Mouse (Mus musculus) MEL (cell line): ENCODE measurements around the gene Erv3. TPM values are rescaled to one million over a fixed set of nuclear protein-coding genes. Genes with fewer than 3 reads are reported as not detected.

Source experiments
- DNase-seq: peaks from one replicate; pipeline ENCODE4 v3.0.0; 2011; ENCODE audit warnings: low read depth, low spot score
- H3K27ac ChIP-seq: 2 replicates; pipeline ENCODE4 v1.5.1; 2012; ENCODE audit warnings: low read depth, mild to moderate bottlenecking, control low read depth, low read length, moderate library complexity; ENCODE audit not compliant: control insufficient read depth
- H3K27me3 ChIP-seq, 2 experiments: fragments of 150-350 bp in 1 of 2; sonication (generic) in 1 of 2; 2 replicates each; pipeline ENCODE4 v1.6.1; 2012; ENCODE audit warnings: low read length in 2 of 2, mild to moderate bottlenecking in 2 of 2, improper control_type of control experiment in 1 of 2, moderate library complexity in 1 of 2; ENCODE audit not compliant: insufficient read depth in 2 of 2, control insufficient read depth in 1 of 2
- H3K36me3 ChIP-seq, 2 experiments: 2 replicates each; pipeline ENCODE4 v1.6.1; 2012 to 2014; ENCODE audit warnings: low read length in 2 of 2, improper control_type of control experiment in 1 of 2, inconsistent platforms in 1 of 2, mild to moderate bottlenecking in 1 of 2; ENCODE audit not compliant: insufficient read depth in 2 of 2, control insufficient read depth in 1 of 2
- H3K4me1 ChIP-seq, 2 experiments: fragments of 150-350 bp in 1 of 2; sonication (generic) in 1 of 2; 2 replicates each; pipeline ENCODE4 v1.6.1; 2012; ENCODE audit warnings: low read length in 2 of 2, improper control_type of control experiment in 1 of 2, mild to moderate bottlenecking in 1 of 2; ENCODE audit not compliant: insufficient read depth in 2 of 2, control insufficient read depth in 1 of 2
- H3K4me3 ChIP-seq, 2 experiments: fragments of 150-350 bp in 1 of 2; sonication (generic) in 1 of 2; 2 replicates each; pipeline ENCODE4 v1.5.1; 2012; ENCODE audit warnings: low read depth in 2 of 2, low read length in 2 of 2, mild to moderate bottlenecking in 2 of 2, moderate library complexity in 2 of 2, control low read depth in 1 of 2, improper control_type of control experiment in 1 of 2; ENCODE audit not compliant: control insufficient read depth in 1 of 2, insufficient read depth in 1 of 2
- H3K79me2 ChIP-seq: 2 replicates; pipeline ENCODE4 v1.6.1; 2012; ENCODE audit warnings: mild to moderate bottlenecking, low read length, moderate library complexity; ENCODE audit not compliant: control insufficient read depth, poor library complexity, insufficient read depth
- H3K9ac ChIP-seq: 2 replicates; pipeline ENCODE4 v1.6.1; 2012; ENCODE audit warnings: low read depth, mild to moderate bottlenecking, control low read depth, low read length, moderate library complexity; ENCODE audit not compliant: control insufficient read depth, poor library complexity, severe bottlenecking
- H3K9me3 ChIP-seq: fragments of 150-350 bp; sonication (generic); replicated peaks from 2 replicates; pipeline ENCODE4 v1.6.1; 2012; ENCODE audit warnings: mild to moderate bottlenecking, low read length, improper control_type of control experiment, moderate library complexity; ENCODE audit not compliant: insufficient read depth
- BHLHE40 ChIP-seq: IDR thresholded peaks from 2 replicates; pipeline ENCODE4 v1.6.1; 2012; ENCODE audit warnings: low read depth, mild to moderate bottlenecking, inconsistent platforms, low read length, improper control_type of control experiment, borderline replicate concordance
- CHD1 ChIP-seq: IDR thresholded peaks from 2 replicates; pipeline ENCODE4 v1.6.1; 2012; ENCODE audit warnings: low read depth, mild to moderate bottlenecking, inconsistent platforms, low read length, improper control_type of control experiment
- E2F4 ChIP-seq: IDR thresholded peaks from 2 replicates; pipeline ENCODE4 v1.6.1; 2011; ENCODE audit warnings: low read depth, low read length, improper control_type of control experiment, borderline replicate concordance
- EP300 ChIP-seq, 2 experiments: IDR thresholded peaks; 2 replicates each; pipeline ENCODE4 v1.6.1; 2011; ENCODE audit warnings: improper control_type of control experiment in 2 of 2, low read length in 2 of 2, low read depth in 1 of 2, mild to moderate bottlenecking in 1 of 2
- ETS1 ChIP-seq: IDR thresholded peaks from 2 replicates; pipeline ENCODE4 v1.6.1; 2012; ENCODE audit warnings: low read depth, mild to moderate bottlenecking, inconsistent platforms, low read length, improper control_type of control experiment, moderate library complexity
- GATA1 ChIP-seq: IDR thresholded peaks from 2 replicates; pipeline ENCODE4 v1.6.1; 2011; ENCODE audit warnings: low read depth, low read length, improper control_type of control experiment
- HCFC1 ChIP-seq: IDR thresholded peaks from 2 replicates; pipeline ENCODE4 v1.6.1; 2012; ENCODE audit warnings: low read depth, mild to moderate bottlenecking, inconsistent platforms, low read length, improper control_type of control experiment, moderate library complexity
- MAFK ChIP-seq: IDR thresholded peaks from 2 replicates; pipeline ENCODE4 v1.6.1; 2011; ENCODE audit warnings: low read depth, mild to moderate bottlenecking, low read length, improper control_type of control experiment, borderline replicate concordance
- MAX ChIP-seq: IDR thresholded peaks from 2 replicates; pipeline ENCODE4 v1.6.1; 2011; ENCODE audit warnings: low read length, improper control_type of control experiment
- MEF2A ChIP-seq: IDR thresholded peaks from 2 replicates; pipeline ENCODE4 v1.6.1; 2014; ENCODE audit warnings: low read depth, mild to moderate bottlenecking, inconsistent platforms, low read length, improper control_type of control experiment; ENCODE audit not compliant: poor library complexity, insufficient replicate concordance, severe bottlenecking; ENCODE audit errors: extremely low read depth
- MXI1 ChIP-seq: IDR thresholded peaks from 2 replicates; pipeline ENCODE4 v1.6.1; 2011; ENCODE audit warnings: mild to moderate bottlenecking, low read depth, low read length, improper control_type of control experiment
- MYC ChIP-seq: IDR thresholded peaks from 2 replicates; pipeline ENCODE4 v1.6.1; 2011; ENCODE audit warnings: low read depth, mild to moderate bottlenecking, low read length, improper control_type of control experiment, moderate library complexity
- NRF1 ChIP-seq: IDR thresholded peaks from 2 replicates; pipeline ENCODE4 v1.6.1; 2014; ENCODE audit warnings: low read depth, mild to moderate bottlenecking, inconsistent platforms, low read length, improper control_type of control experiment, moderate library complexity; ENCODE audit not compliant: poor library complexity, insufficient read depth, severe bottlenecking
- POLR2A ChIP-seq, 2 experiments: IDR thresholded peaks; 2 replicates each; pipeline ENCODE4 v1.6.1; 2011 to 2012; ENCODE audit warnings: low read length in 2 of 2, mild to moderate bottlenecking in 2 of 2, control low read depth in 1 of 2, improper control_type of control experiment in 1 of 2, low read depth in 1 of 2, moderate library complexity in 1 of 2; ENCODE audit not compliant: control insufficient read depth in 1 of 2, insufficient read depth in 1 of 2, poor library complexity in 1 of 2
- POLR2AphosphoS2 ChIP-seq: IDR thresholded peaks from 2 replicates; pipeline ENCODE4 v1.6.1; 2011; ENCODE audit warnings: low read length, improper control_type of control experiment
- POLR2AphosphoS5 ChIP-seq: IDR thresholded peaks from 2 replicates; pipeline ENCODE4 v1.6.1; 2012; ENCODE audit warnings: low read depth, borderline replicate concordance, mild to moderate bottlenecking, inconsistent platforms, low read length, moderate library complexity, mixed read lengths
- RAD21 ChIP-seq: IDR thresholded peaks from 2 replicates; pipeline ENCODE4 v1.6.1; 2011; ENCODE audit warnings: mild to moderate bottlenecking, low read depth, low read length, improper control_type of control experiment
- RCOR1 ChIP-seq: IDR thresholded peaks from 2 replicates; pipeline ENCODE4 v1.6.1; 2012; ENCODE audit warnings: low read depth, mild to moderate bottlenecking, inconsistent platforms, low read length, improper control_type of control experiment
- SIN3A ChIP-seq: IDR thresholded peaks from 2 replicates; pipeline ENCODE4 v1.6.1; 2012; ENCODE audit warnings: low read length, improper control_type of control experiment, inconsistent platforms
- TAL1 ChIP-seq: IDR thresholded peaks from 2 replicates; pipeline ENCODE4 v1.6.1; 2012; ENCODE audit warnings: mild to moderate bottlenecking, inconsistent platforms, low read length, moderate library complexity, mixed read lengths
- TCF12 ChIP-seq: IDR thresholded peaks from 2 replicates; pipeline ENCODE4 v1.6.1; 2014; ENCODE audit warnings: low read depth, mild to moderate bottlenecking, inconsistent platforms, low read length, improper control_type of control experiment, moderate library complexity
- UBTF ChIP-seq: IDR thresholded peaks from 2 replicates; pipeline ENCODE4 v1.6.1; 2012; ENCODE audit warnings: low read depth, mild to moderate bottlenecking, inconsistent platforms, low read length, improper control_type of control experiment, moderate library complexity, borderline replicate concordance; ENCODE audit not compliant: insufficient read depth
- USF2 ChIP-seq, 2 experiments: IDR thresholded peaks; 2 replicates each; pipeline ENCODE4 v1.6.1; 2011 to 2012; ENCODE audit warnings: improper control_type of control experiment in 2 of 2, low read length in 2 of 2, borderline replicate concordance in 1 of 2, inconsistent platforms in 1 of 2, low read depth in 1 of 2, mild to moderate bottlenecking in 1 of 2; ENCODE audit not compliant: insufficient read depth in 1 of 2
- ZNF384 ChIP-seq: IDR thresholded peaks from 2 replicates; pipeline ENCODE4 v1.6.1; 2012; ENCODE audit warnings: low read depth, mild to moderate bottlenecking, inconsistent platforms, low read length, improper control_type of control experiment
- polyA plus RNA-seq, 2 experiments: library from polyadenylated mRNA; stranded (reverse) in 1 of 2; unstranded in 1 of 2; fragments of >175 nt in 1 of 2; fragments of >200 nt in 1 of 2; gene quantifications; 2 replicates each; pipeline versions ENCODE4 v1.2.1 to v1.2.4; 2012; ENCODE audit warnings: low replicate concordance in 2 of 2, low read depth in 1 of 2; ENCODE audit not compliant: insufficient read length in 2 of 2, insufficient read depth in 1 of 2, missing spikeins in 1 of 2
- total RNA-seq: library from RNA; depleted of rRNA; stranded (reverse); fragments of 300-350 nt; gene quantifications from 2 replicates; pipeline ENCODE4 v1.2.3, GENCODE M21; 2012

Erv3 gene
- total and polyA plus RNA-seq, 3 experiments, result 0.36 to 0.62 TPM; not detected in 1

- no peak overlapping the region for H3K27ac ChIP-seq
Measured at GRCm38 (mm10) chr2:131827026-131827687, 32.4 kb downstream of the Erv3 start.

GRCm38 (mm10) chr2:131825498-131825897 lies 34.0 kb downstream of the Erv3 start:
- peaks cover 0 to 5% of the 10 kb centered on the region in 2 experiments; a peak in 2 of 4 replicates for H3K36me3 ChIP-seq
- no peak for TF ChIP-seq USF2 (IDR thresholded peaks at IDR 0.05; ENCODE audit: borderline replicate concordance in 1 of 2, insufficient read depth in 1 of 2, low read depth in 1 of 2, low read length in 2 of 2)
- TF ChIP-seq TCF12, result peak; percentile 72
- TF ChIP-seq SIN3A, result peak; percentile 33; the same call in 1 of the 2 replicates
- TF ChIP-seq ETS1, result peak; percentile 50; the same call in 1 of the 2 replicates
- TF ChIP-seq BHLHE40, result peak; percentile 59
- TF ChIP-seq MYC, result 0 out of 2 replicates have a peak, but pooled peaks have one; percentile 34
- TF ChIP-seq MAX, result peak; percentile 54; the same call in 1 of the 2 replicates
- TF ChIP-seq NRF1, result no peak
- peak; percentile 54; the same call in 1 of the 2 replicates for TF ChIP-seq MXI1
- TF ChIP-seq TAL1, result peak; percentile 62
- peak; percentile 49 to 65; a peak in 3 of 4 replicates for TF ChIP-seq EP300 (IDR thresholded peaks at IDR 0.05; ENCODE audit: low read depth in 1 of 2, low read length in 2 of 2)
- TF ChIP-seq, all 39 proteins: peak for 9
- H3K4me1 ChIP-seq, result peaks cover 10 to 15% of the 10 kb centered on the region in 2 experiments
- no peaks in the 10 kb centered on the region for H3K27me3 ChIP-seq
- H3K27ac ChIP-seq, result no peak overlapping the region
- H3K4me3 ChIP-seq, result no peak overlapping the region
- no peak overlapping the region for H3K9ac ChIP-seq
- no peaks in the 10 kb centered on the region for H3K9me3 ChIP-seq
- no peaks in the 10 kb centered on the region for H3K79me2 ChIP-seq
- DNase-seq, result peak; percentile 56

More at GRCm38 (mm10) chr2:131827026-131827687, 32.4 kb downstream of the Erv3 start:
- H3K36me3 ChIP-seq, result peaks cover 0 to 5% of the 10 kb centered on the region in 2 experiments; a peak in 2 of 4 replicates
- no peak overlapping the region for H3K9ac ChIP-seq
- H3K9me3 ChIP-seq, result no peaks in the 10 kb centered on the region
- TF ChIP-seq RCOR1 (no peak), GATA1 (no peak), UBTF (no peak), TCF12 (no peak), MYC (no peak), E2F4 (no peak), ZNF384 (no peak), MEF2A (no peak), MAFK (no peak), POLR2AphosphoS5 (no peak), ETS1 (no peak), CHD1 (no peak), USF2 (IDR thresholded peaks at IDR 0.05; ENCODE audit: borderline replicate concordance in 1 of 2, insufficient read depth in 1 of 2, low read depth in 1 of 2, low read length in 2 of 2) (no peak), POLR2A (IDR thresholded peaks at IDR 0.05; ENCODE audit: control insufficient read depth in 1 of 2, insufficient read depth in 1 of 2, low read depth in 1 of 2, low read length in 2 of 2, poor library complexity in 1 of 2) (no peak), MXI1 (no peak), BHLHE40 (no peak), POLR2AphosphoS2 (no peak), RAD21 (no peak), HCFC1 (no peak)
- no peak for DNase-seq
- no peak overlapping the region for H3K4me3 ChIP-seq
- no peaks in the 10 kb centered on the region for H3K79me2 ChIP-seq
- H3K27me3 ChIP-seq, result no peaks in the 10 kb centered on the region
- H3K4me1 ChIP-seq, result peaks cover 10 to 13% of the 10 kb centered on the region in 2 experiments
